Mouse (Mus musculus) liver, adult 2 months (tissue): ENCODE data around the gene Blcap.

Experiments used
- CTCF ChIP-seq: fragments of 200-500 bp; IDR thresholded peaks from 2 replicates; pipeline ENCODE4 v1.5.1; 2011; ENCODE audit warnings: low read depth, low read length, control low read depth
- POLR2A ChIP-seq: fragments of 200-500 bp; IDR thresholded peaks from 2 replicates; pipeline ENCODE4 v1.6.1; 2011; ENCODE audit warnings: low read length, control low read depth; ENCODE audit not compliant: insufficient read depth; ENCODE audit errors: extremely low read depth

GRCm38 (mm10) chr2:157540953-157541569 is 30.0 kb downstream of the Blcap start:
- TF ChIP-seq CTCF (no peak), POLR2A (no peak)
